Mouse (Mus musculus) cerebellum, adult 18-20 months (tissue): ENCODE measurements around the gene Tmco4.

ENCODE experiments used
- DNase-seq, 2 experiments: peaks; one replicate each; pipeline ENCODE4 v3.0.0; 2021

Gene Tmco4

DNA sequence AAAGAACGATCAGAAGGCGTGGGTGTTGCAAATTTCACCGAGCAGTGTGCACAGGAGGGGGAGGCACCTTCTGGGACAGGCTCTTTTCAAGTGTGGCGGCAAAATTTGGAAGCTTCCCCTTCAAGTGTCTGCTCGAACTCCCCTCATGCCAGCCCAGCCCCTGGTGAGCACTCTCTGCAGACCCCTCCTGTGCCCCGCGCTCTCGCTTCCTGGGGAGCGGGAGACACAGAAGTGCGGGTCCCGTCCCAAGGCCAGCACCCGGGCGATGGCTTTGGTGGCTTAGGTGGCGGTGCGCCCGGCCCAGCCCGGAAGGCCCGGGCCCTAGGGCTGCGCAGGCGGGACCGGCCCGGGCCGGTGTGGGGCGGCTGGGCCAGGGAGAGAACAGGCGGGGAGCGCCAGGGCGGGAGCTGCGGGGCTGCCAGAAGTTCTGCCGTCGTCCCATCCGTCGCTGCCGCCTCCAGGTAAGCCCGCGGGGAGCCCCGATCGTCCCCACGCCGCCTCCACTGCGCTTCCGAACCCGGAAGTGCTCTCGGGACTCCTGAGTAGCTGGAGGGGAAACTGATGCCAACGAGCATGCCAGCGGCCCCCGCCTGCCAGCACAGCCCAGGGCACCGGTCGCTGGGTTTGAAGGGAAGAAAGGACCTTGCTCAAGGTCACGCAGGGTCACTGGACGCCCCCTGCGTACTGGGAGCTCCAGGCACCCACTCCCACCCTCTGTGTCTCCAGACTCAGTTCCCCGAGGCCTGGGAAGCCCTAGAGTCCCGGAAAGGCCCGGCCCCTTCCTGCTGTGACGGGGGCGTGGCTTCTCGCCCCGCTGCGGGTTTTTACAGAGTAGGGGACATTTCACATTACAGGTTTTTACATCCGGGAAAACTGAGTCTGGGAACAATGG, at the start of gene Tmco4:
Tmco4 (plus strand) TSS at position 62 of the 892 bp plus-strand sequence.
- peak in 1 of 2 experiments; percentile 25 for DNase-seq

DNA sequence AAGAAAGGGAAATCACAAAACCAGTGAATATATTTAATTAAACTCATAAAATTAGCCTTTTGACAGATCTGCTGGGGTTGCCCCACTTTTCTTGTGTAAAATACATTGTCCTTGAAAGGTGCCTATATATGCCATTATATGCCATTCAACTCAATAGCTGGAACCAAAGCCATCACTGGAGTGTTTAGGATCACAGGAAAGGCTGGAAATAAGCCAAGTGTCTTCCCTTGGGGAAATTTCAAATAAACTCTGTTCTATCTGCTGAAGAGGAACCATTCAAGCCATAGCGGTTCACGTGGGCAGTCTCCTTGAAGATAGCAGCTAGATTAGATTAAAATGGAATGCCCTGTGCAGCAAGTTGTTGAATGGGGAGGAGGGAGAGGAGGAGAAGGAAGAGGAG, 47.1 kb upstream of the Tmco4 start:
- DNase-seq, result no peak

DNA sequence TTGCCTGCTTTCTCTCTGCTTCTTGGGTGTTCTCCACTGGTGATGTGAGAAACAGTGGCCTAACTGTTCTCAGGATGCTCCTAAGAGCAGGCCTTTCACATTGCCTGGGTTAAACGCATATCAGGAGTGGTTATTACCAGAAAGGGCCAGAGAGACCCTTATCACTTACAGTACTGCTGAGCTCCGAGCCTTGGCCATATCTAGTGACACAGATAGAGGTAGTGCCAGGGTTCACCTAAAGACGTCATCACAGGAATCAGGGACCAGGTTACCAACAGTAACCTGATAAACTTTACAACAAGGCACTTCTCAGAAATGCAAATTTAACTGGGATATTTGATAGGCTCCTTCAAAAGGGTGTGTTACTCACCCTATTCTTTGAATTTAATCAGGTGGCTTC, 38.8 kb upstream of the Tmco4 start:
- no peak for DNase-seq

DNA sequence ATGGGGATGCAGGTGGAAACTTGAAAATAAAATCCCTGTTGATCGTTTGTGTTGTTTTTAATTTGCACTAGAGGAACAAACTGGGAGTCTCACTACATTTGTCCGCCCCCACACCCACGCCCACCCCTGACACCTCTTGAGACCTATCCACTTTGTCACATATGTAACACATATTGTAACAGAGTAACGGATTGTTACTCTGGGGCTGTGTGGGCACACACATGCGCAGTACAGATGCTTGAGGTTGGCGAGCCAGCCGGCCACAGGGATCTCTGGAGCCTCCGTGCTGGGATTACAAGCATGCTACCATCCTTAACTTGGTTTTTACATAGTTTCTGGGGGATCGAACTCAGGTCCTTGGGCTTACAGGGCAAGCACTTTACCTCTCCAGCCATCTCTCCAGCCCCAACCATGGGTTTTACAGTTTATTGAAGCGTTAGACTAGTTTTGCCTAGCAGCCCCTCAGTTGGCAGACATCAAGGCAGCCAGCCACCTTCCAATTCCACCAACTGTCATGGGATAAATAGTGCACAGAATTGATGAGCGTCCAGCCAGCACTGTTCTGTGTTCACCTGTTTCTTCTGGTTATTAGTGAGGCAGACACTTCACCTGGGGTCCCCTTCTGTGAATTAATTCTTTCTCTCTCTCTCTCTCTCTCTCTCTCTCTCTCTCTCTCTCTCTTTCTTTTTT, 38.1 kb upstream of the Tmco4 start:
- no peak for DNase-seq

DNA sequence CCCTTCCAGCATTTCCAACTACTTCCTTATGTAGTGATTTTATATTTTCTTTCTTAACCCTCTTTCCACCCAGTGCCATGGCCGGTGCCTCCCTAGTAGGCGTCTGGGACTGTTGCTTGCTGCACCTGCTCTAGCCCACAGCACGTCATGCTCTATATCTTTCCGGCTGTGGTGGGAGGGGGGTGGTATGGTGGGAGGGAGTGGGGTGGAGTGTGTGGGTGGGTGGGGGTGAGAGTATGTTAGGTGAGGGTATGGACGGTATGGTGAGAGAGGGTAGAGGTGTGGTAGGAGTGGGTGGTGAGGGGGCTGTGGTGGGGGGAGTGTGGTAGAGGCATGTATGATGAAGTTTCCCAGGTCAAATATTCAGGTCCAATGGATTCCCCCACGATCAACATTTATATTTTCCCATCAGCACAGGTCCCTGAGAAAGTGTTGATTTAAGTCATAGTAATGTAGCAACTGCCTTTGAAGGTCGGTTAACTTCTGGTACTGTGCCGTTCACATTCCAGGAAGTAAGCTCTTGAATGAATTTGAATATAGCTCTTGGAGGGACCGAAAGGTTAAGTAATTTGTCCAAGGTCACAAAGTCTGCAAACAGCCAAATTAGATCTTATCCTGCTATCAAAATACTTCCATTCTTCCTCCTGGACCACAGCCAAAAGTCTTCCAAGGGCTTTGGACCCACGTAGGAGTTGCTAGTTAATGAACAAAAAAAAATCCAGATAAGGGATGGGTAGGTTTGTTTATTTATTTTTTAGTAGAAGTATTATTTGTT, 34.0 kb upstream of the Tmco4 start:
- DNase-seq, result no peak

DNA sequence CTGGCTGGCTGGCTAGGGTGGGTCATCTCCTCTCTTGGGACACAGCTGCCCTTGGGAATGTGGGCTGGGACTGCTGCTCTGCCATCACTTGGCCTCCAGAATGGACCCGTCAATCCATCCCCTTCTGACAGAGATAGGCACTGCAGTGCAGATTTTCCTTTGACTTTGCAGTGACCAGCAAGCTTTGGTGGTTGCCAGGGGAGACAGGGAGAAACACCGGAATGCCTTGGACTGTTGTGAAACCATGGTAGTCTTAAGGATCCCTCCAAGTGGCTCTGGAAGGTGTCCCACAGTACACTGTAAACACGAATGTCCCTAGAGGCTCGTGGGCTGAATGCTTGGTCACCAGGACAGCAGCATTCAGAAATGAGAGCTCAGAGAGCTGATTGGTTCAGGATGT, 33.2 kb upstream of the Tmco4 start:
- no peak for DNase-seq

DNA sequence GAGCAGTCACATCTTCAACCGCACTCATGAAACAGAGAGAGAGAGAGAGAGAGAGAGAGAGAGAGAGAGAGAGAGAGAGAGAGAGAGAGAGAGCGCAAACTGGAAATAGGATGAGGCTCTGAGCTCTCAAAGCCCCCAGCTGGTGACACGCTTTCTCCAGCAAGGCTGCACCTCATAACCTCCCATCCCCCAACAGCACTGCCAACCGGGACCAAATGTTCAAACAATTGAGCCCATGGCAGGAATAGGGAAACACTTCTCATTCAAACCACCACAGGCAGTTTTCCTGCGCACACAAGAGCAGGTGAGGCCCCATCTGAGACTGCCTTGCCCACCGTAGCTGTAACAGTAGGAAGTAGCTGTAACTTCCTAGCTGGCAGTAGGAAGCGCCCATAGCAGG, 31.3 kb upstream of the Tmco4 start:
- no peak for DNase-seq

DNA sequence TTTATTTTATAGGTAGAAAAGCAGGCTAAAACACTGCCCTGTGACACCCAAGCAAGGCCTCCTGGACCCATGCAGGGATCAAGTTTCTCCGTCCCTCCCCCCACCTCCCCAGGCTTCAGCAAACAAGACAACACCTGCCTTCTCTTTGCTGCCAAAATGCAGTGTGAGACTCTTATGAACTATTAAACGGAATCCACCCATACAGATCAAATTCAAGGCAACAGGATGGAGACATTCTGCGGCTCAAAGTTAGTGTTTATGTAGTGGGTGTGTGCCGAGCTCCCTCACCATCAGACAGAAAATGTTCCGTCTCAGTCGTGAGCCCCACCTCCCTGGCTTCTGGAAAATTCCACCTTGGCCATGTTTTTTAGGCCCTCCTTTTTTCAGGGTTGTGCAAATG, 30.7 kb upstream of the Tmco4 start:
- no peak for DNase-seq

DNA sequence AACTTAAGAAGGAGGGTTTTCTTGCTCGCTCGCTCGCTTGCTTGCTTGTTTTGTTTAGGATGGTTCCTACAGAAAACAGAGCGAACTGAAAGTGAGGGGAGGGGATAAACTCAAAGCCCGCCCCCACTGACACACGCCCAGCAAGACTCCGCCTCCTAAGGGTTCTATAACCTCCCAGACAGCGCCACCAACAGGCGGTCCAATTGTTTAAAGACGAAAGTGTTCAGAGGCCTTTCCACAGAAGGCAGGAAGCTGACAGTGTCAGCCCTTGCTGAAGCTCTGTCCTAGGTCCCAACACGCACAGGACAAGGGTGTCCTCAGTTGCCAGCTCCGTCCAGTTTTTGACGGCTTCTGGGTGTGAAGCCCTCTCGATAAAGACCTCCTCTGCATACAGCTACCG, 29.0 kb upstream of the Tmco4 start:
- DNase-seq, result peak in 1 of 2 experiments; percentile 13

DNA sequence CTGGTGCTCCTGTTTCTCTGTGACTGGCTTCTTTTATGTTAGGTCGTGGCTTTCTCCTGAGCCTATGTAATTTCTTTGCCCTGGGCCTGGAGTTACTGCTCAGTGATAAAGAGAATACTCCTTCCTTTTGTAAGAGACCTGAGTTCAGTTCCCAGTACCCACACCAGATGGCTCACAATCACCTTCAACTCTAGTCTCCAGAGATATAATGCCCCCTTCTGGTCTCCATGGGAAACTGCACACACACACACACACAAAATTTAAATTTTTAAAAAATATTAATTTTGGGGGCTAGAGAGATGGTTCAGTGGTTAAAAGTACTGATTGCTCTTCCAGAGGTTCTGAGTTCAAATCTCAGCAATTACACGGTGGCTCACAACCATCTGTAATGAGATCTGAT, 24.4 kb upstream of the Tmco4 start:
- DNase-seq, result no peak

DNA sequence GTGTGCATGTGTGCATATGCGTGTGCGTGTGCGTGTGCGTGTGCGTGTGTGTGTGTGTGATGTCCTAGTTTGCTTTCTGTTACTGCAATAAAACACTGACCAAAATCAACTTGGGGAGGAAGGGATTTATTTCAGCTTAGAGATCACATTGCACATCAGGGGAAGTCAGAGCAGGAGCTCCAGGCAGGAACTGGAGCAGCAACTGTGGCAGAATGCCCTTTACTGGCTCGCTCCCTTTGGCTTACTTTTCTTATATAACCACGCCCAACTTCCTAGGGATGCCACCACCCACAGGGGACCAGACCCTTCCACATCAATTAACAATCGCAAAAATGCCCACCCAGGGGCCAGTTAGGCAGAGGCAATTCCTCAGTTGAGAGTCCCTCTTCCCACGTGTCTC, 14.1 kb upstream of the Tmco4 start:
- DNase-seq, result no peak

DNA sequence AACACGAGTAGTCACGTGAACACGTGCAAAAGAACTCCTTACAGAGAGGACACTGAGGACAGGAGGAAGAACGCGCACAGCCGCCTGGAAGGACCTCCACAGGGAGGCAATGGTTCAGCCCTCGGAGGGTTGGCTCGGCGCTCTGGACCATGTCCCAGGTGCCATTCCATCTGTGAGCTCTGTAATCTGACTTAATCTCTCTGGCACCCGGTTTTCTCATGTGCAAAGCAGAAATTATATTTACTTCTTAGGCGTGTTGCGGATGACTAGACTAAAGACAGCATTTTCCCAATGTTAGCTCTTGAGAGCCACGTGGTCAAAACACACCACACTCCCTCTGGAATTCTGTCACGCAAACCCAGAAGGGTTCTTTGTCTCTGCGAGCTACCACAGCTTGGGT, 13.6 kb upstream of the Tmco4 start:
- no peak for DNase-seq

DNA sequence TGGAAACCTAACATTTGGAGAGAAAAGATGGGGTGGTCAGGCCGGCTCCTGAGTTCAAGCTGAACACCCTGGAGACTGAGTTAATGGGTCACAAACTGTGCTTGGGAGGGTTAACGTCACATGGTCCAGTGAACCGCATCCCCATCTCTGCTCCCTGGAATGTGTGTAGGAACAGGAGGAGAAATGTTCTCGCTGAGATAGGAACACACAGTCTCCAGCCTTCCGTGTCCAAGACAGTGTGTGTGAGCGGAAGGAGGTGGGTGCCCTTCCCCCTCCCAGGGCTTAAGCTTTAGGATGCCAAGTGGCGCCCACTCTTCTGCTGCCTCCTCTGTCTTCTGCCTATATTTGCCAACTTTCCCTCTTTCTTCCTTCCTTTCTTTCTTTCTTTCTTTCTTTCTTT, 12.8 kb upstream of the Tmco4 start:
- DNase-seq, result no peak

DNA sequence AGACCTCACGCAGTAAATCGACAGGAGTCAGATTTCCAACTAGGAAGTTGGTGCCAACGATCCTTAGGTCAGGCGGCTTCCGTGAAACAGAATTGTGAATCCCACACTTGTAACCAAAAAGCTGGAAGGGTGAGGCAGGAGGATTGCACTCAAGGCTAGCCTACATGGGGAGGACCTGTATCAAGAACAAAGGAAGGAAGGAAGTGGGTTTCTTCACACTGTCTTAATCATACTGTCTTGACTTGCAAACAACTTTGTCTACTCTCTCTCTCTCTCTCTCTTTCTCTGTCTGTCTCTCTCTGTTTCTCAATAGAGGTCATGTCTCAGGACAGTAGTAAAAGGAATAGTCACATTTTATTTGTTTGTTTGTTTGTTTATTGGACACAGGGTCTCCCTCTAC, 10.0 kb upstream of the Tmco4 start:
- no peak for DNase-seq

DNA sequence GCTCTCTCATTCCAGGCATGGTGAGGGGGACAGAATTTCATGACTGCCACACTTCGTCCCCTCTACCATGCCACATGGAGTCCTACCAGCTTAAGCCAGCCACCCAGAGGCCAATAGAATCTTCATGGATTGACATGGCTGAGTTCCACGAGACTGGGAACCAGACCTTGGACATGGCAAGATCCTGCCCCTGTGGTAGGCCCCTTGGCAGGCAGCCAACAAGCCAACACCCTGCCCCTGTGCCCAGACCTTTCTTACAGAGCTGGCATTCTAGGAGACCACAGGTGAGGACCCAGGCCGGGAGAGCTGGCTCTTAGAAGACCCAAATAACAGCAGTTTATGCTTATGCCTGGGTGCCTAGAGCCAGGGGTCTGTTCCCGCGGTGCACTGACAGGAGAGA, 6.8 kb upstream of the Tmco4 start:
- DNase-seq, result no peak

DNA sequence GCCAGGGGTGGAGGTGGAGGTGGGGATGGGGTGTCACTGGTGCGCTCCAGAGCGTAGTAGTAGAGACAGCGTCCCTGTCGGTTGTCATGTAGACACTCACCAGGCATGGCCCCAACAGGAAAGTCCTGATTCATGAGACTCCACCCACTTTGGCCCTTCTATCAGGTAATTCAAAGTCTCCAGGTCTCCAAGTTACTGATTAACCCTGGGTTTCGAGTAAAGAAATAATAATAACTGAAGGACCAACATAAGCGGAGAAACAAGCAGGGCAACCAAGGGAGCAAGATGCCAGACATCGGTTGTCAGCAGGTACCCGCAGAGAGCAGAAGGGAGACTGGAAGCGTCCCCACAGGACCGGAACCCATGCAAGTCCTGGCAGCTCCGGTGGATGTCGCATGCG, 5.8 kb upstream of the Tmco4 start, which contains the start of gene Rnf186:
Rnf186 (plus strand) TSS at position 247 of the 400 bp plus-strand sequence.
- no peak for DNase-seq

DNA sequence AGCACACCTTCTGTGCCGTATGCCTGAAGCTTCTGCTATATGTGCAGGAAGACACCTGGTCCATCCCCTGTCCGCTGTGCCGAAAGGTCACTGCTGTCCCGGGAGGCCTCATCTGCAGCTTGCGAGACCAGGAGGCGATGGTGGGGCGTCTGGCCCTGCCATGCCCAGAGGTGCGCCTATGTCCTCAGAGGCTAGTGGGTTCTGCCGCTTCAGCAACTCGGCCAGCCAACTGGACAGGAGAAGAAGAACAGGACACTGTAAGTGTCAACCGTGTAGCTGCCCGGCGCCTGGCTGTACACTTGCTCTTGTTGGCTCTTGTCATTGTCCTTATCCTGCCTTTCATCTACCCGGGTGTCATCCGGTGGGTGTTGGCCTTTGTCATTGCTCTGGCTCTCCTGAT, 5.2 kb upstream of the Tmco4 start:
- no peak for DNase-seq

DNA sequence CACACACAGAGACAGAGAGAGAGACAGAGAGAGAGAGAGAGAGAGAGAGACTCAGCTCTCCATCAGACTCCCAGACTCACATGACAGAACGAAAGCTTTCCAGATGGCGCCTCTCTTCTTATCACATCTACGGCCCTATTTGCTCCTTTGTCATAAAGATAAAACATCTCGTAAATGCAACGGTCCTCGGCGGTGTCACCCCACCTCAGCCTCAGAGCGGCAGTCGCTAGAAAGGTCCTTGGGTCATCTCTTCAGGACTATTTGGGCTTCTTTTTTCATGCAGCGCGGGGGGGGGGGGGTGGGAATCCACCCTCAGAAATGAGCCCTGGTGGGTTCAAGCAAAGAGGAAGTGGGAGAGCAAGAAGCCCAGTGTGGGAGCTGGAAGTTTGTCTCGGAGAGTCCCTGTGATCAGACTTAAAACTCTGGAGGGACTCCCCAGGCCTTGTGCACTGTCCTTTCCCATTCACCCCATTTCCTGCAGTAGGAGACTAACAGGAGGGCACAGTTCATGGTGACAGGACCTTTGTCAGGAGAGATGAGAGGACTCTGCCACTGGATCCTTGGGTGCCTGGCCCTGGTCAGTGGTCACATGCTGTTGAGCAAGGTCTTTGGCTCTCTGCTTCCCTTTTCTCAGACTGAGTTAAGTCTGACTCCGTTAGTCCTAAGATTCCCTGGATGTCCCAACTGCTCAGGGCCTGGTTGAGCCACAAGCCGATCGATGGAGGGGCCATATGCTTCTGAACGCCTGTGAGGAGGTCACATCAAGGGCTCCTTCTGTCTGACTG, 3.7 kb upstream of the Tmco4 start:
- no peak for DNase-seq

DNA sequence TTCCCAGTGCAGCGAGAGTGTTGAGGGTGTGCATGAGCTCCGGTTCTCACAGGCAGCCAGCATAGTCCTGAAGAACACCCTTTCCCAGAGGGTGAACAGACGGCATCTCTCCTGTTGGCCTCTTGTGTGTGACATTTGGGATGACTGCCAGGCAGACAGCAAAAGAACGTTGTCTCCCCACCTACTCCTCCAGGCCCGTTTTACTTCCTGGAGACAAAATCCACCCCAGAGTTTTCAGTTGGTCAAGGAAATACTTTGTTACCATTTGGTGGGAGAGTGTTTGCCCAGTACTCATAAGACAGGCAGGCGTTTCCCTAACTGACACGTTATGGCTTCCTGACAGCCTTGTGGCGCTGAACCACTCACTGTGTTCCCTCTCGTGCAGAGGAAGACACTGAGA, 3.0 kb upstream of the Tmco4 start:
- DNase-seq, result no peak

DNA sequence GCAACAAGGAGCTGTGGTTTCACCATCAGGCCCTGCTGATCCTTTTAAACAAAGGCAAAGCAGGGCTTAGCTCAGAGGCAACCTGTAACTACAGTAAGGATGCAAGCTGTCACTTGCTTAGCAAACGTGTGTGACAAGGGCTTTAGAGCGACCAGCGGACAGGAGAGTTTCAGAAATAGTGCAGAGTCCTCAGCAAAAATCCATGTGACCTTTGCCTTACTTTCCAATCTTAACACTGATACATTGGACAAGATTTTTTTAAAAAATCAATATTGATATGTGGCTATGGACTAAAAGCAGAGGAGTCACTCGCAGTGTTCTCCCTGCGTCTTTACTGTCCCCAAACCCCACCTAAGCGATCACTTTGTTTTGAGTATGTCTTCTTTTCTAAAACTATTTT, 1.3 kb upstream of the Tmco4 start:
- DNase-seq, result no peak

DNA sequence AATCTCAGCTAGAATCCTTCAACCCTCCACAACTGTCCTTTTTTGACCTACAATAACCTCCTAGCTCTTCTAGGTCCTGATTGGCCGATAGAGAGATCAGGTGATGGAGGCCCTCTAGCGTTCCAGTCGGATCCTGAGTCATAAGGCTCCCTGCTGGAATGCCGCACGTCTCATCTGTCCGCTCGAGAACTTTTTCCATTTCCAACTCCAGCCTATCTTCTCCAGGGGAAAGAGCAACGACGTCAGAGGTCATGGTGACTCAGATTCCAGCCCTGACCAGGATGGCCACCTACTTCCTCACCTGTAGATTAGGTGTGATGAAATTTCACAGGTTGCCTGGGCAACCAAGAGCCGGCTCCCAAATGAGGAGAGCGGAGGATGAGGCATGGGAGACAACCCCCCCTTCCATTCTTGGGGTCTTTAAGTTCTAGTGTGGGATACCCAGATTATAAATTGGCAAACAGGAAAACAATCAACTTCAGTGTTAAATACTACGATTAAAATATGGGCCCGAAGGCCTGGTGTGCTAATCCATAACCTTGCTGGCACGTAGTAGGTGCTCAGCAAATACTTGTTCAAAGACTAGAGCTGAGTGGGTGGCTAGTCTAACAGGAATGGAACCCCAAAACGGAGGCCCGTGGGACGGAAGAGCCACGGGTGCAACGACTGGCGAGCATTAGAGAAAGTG, 405 bp upstream of the Tmco4 start:
- DNase-seq, result peak; percentile 14 to 19

DNA sequence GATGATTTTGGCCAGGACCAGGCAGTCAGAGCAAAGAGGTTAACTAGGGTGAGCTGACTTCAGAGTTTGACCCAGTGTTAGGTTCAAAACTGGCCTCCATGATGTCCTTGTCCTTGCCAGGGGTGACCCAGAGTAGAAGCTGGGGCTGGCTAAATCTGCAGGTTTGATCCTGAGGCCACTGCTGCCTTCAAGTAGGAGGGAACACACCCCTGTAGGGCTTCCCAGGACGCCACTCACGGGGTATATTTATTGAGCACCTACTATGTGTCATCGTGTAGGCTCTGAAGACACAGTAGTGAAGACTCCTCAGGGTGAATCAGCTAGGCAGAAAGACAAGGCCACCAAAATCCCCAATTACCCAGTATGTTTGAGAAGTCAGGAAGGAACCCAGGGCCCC, 1.0 kb downstream of the Tmco4 start:
- no peak for DNase-seq
